Mouse (Mus musculus) adipocyte (in vitro differentiated cells): ENCODE data around the gene Patl1.
"Not testable (repeated sequence)": the region's sequence is repeated elsewhere in the genome, so short reads cannot be mapped to it uniquely, and the experiment has no call there.

ENCODE experiments used
- DNase-seq: peaks from one replicate; pipeline ENCODE4 v3.0.0-alpha.2; 2016; ENCODE audit warnings: low spot score

Gene Patl1

GRCm38 (mm10) chr19:11966201-11966636 is 54.0 kb downstream of the Patl1 start:
- peak; percentile 33 for DNase-seq

GRCm38 (mm10) chr19:11969155-11970050 is 57.2 kb downstream of the Patl1 start:
- no peak for DNase-seq

GRCm38 (mm10) chr19:11973511-11974222 is 61.5 kb downstream of the Patl1 start:
- DNase-seq, result no peak

GRCm38 (mm10) chr19:11974223-11974540 is 62.0 kb downstream of the Patl1 start:
- no peak for DNase-seq

GRCm38 (mm10) chr19:11975683-11976082 is 63.5 kb downstream of the Patl1 start:
- no peak for DNase-seq

GRCm38 (mm10) chr19:11977363-11977762 is 65.2 kb downstream of the Patl1 start:
- DNase-seq, result no peak

GRCm38 (mm10) chr19:11980471-11980870 is 68.3 kb downstream of the Patl1 start:
- no peak for DNase-seq

- not testable (repeated sequence) for DNase-seq
These were observed 72.4 kb downstream of the Patl1 start for GRCm38 (mm10) chr19:11984614-11985013.

GRCm38 (mm10) chr19:11987841-11988240 is 75.6 kb downstream of the Patl1 start:
- no peak for DNase-seq

GRCm38 (mm10) chr19:11989334-11989733 is 77.1 kb downstream of the Patl1 start:
- no peak for DNase-seq

GRCm38 (mm10) chr19:11992034-11992433 is 79.8 kb downstream of the Patl1 start:
- DNase-seq, result no peak

- peak; percentile 65 for DNase-seq
These were observed 80.3 kb downstream of the Patl1 start for GRCm38 (mm10) chr19:11992441-11993029.
